Mouse (Mus musculus) intestine, embryonic 14.5 days (tissue): ENCODE results near the gene Clcn1. TPM values are rescaled to one million over a fixed set of nuclear protein-coding genes. Genes with fewer than 3 reads are reported as not detected.

Experiments
- ATAC-seq: fragments of 200-750 bp; cut with Nextera tagmentation; replicated peaks from 2 replicates; pipeline ENCODE4 v1.8.0; 2017; ENCODE audit warnings: low read depth, moderate number of reproducible peaks, moderate TSS enrichment, moderate library complexity; ENCODE audit not compliant: low FRiP score, low TSS enrichment
- DNase-seq: peaks from one replicate; pipeline ENCODE4 v3.0.0-alpha.2; 2018; ENCODE audit warnings: low spot score
- H3K27ac ChIP-seq: fragments of 300-500 bp; sonication (generic); 2 replicates; pipeline ENCODE4 v1.5.1; 2014; ENCODE audit warnings: low read depth, mild to moderate bottlenecking, control low read depth
- H3K27me3 ChIP-seq: fragments of 300-500 bp; sonication (generic); replicated peaks from 2 replicates; pipeline ENCODE4 v1.6.1; 2014; ENCODE audit warnings: low read length, control low read depth; ENCODE audit not compliant: control insufficient read depth, insufficient read depth
- H3K36me3 ChIP-seq: fragments of 300-500 bp; sonication (generic); 2 replicates; pipeline ENCODE4 v1.6.1; 2014; ENCODE audit warnings: low read length, control low read depth; ENCODE audit not compliant: control insufficient read depth, insufficient read depth
- H3K4me1 ChIP-seq: fragments of 300-500 bp; sonication (generic); replicated peaks from 2 replicates; pipeline ENCODE4 v1.6.1; 2014; ENCODE audit warnings: low read length, control low read depth, mixed read lengths; ENCODE audit not compliant: control insufficient read depth, insufficient read depth
- H3K4me2 ChIP-seq: fragments of 300-500 bp; sonication (generic); 2 replicates; pipeline ENCODE4 v1.6.1; 2014; ENCODE audit warnings: low read length
- H3K4me3 ChIP-seq: fragments of 300-500 bp; sonication (generic); 2 replicates; pipeline ENCODE4 v1.5.1; 2014; ENCODE audit warnings: low read depth, low read length, control low read depth, mixed read lengths
- H3K9ac ChIP-seq: fragments of 300-500 bp; sonication (generic); 2 replicates; pipeline ENCODE4 v1.6.1; 2014; ENCODE audit warnings: mild to moderate bottlenecking, low read length
- H3K9me3 ChIP-seq: fragments of 300-500 bp; sonication (generic); 2 replicates; pipeline ENCODE4 v1.6.1; 2016; ENCODE audit warnings: low read length, control low read depth; ENCODE audit not compliant: control insufficient read depth
- WGBS: fragments of 180-500 bp; shearing (Covaris S2); extraction: QIAGEN DNeasy Blood & Tissue Kit; methylation state at CpG from one replicate; pipeline ENCODE4 v1.1.7; 2014; 5-methylcytosine and 5-hydroxymethylcytosine counted together
- polyA plus RNA-seq: library from polyadenylated mRNA; unstranded; fragments of >200 nt; fragmentation: Nextera tagmentation; extraction: Ambion mirVana; gene quantifications from 2 replicates; pipeline ENCODE4 v1.2.1, GENCODE M21; 2014

Clcn1 gene
- polyA plus RNA-seq, 1 experiment from 2014 or later, result 0.12 TPM

DNA sequence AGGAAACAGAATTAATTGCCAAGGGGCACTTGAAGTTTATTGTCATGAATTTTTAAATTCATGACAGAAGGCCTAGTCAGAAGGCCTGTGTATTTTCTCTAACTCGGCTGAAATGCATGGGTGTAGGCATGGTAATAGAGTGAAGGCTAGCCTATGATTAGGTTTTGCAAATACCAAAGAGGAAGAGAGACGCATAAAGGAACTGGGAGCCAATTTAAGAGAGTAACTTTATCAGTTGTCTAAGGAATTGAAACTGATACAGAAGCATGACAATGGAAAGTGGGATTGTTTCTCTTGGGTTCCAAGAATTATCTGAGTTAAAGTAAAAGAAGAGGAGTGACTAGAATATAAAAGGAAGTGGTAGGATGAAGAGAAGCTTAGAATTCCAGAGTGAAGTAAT, 52.7 kb downstream of the Clcn1 start:
- Histone ChIP-seq H3K27ac (no peak overlapping the region), H3K4me3 (no peak overlapping the region), H3K9ac (no peak overlapping the region), H3K36me3 (no peaks in the 10 kb centered on the region), H3K9me3 (no peaks in the 10 kb centered on the region), H3K4me1 (no peaks in the 10 kb centered on the region), H3K4me2 (no peak overlapping the region), H3K27me3 (no peaks in the 10 kb centered on the region)
- WGBS, result 87% methylated on average over 2 of the region's 2 CpGs
- no peak for ATAC-seq
- no peak for DNase-seq

DNA sequence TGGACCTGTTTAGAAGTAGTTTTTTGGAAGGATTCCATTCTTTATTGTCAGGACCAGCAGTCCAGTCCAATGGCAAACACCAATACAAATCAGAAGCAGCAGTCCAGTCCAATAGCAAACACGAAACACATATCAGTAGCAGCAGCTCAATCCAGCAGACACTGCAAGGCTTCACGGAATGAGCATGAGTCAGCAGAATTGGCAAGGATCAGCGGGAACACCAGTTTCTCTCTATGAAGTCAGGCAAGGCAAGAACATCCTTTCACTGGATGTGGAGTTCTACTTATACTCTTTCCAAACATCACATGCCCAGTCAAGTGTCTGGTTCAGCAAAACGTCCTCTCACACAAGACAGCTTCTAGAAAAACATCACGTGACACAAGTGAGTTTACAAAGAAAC, 53.5 kb downstream of the Clcn1 start:
- Histone ChIP-seq H3K4me1 (no peaks in the 10 kb centered on the region), H3K27me3 (no peaks in the 10 kb centered on the region), H3K4me2 (no peak overlapping the region), H3K9ac (no peak overlapping the region), H3K9me3 (no peaks in the 10 kb centered on the region), H3K27ac (no peak overlapping the region), H3K4me3 (no peak overlapping the region), H3K36me3 (no peaks in the 10 kb centered on the region)
- no peak for ATAC-seq
- DNase-seq, result no peak
- 78% methylated on average over 5 of the region's 5 CpGs for WGBS

DNA sequence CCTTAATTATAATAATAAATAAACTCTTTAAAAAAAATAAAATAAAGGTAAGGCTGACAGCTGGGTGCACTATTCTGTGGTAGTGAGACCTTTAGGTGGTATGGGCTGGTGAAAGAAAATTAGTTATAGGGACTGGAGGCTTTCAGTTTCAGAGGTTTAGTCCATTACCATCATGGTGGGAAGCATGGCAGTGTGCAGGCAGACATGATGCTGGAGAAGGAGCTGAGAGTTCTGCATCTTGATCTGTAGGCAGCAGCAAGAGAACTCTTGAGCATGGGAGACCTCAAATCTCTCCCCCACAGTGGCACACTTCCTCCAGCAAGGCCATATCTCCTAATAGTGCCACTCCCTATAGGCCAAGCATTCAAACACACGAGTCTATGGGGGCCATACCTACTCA, 55.7 kb downstream of the Clcn1 start:
- no peak overlapping the region for H3K9ac ChIP-seq
- no peak overlapping the region for H3K4me2 ChIP-seq
- no peak overlapping the region for H3K27ac ChIP-seq
- WGBS, result 70% methylated on average over 1 of the region's 1 CpGs
- no peaks in the 10 kb centered on the region for H3K4me1 ChIP-seq
- H3K4me3 ChIP-seq, result no peak overlapping the region
- no peaks in the 10 kb centered on the region for H3K9me3 ChIP-seq
- DNase-seq (no peak), ATAC-seq (no peak)
- no peaks in the 10 kb centered on the region for H3K27me3 ChIP-seq
- H3K36me3 ChIP-seq, result no peaks in the 10 kb centered on the region

DNA sequence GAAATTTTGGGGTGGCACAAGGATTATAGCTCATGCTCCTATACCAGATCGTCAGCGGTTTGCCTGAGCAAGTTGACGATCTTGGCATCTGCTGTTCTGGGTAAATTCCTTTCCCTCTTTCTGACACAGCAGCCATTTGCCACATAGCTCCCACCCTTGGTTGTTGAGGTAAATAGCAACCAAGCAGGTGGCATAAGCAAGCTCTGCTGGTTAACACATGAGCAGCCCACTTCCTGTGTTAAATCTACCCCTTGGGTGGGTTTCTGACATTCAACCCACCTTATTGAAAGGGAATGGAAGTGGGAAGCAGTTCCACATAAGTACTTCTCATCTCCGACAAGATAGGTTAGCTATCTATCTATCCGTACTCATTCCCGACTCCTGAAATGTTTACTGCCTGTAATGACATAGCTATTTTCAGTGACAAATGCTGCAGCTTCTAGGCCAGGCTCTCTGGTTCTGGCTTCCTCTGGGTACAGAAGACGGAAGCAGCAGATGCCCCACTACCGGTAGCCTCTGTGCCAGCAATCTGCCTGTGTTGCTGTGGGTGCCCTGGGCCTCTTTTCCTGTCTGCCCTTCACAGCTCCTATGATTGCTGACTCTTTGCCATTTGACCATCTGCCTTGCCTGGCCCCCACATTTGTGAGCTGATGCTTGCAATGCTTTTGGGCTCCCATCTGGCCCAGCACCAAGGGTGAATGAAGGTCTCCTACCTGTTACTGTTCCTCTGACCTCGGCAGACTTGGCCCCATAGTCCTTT, 57.1 kb downstream of the Clcn1 start:
- H3K4me1 ChIP-seq, result 0 out of 2 replicates have a peak, but pooled peaks cover 1% of the 10 kb centered on the region
- WGBS, result 67% methylated on average over 9 of the region's 9 CpGs
- DNase-seq, result no peak
- H3K9ac ChIP-seq, result no peak overlapping the region
- ATAC-seq, result no peak
- no peaks in the 10 kb centered on the region for H3K27me3 ChIP-seq
- no peak overlapping the region for H3K27ac ChIP-seq
- H3K36me3 ChIP-seq, result no peaks in the 10 kb centered on the region
- no peak overlapping the region for H3K4me3 ChIP-seq
- H3K9me3 ChIP-seq, result no peaks in the 10 kb centered on the region
- no peak overlapping the region for H3K4me2 ChIP-seq

DNA sequence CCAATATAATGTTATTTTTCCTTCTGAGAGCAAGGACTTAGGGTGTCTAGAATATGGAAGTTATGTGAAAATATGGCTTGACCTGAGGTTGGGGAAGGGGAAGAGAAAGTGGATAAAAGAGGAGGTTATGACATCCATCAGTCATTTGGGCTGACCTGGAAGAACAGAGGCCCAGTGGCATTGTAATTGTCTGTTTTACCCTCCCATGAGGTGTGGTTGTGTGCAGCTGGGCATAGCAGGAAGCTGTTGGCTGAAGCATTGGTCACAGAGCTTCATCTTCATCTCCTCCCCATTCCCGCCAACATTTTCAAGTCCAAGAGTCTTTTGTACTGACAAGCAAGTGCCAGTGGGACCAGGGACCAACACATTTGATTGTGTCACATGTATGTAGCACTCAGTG, 57.8 kb downstream of the Clcn1 start:
- no peak for ATAC-seq
- Histone ChIP-seq H3K36me3 (no peaks in the 10 kb centered on the region), H3K27me3 (no peaks in the 10 kb centered on the region), H3K4me2 (no peak overlapping the region), H3K4me3 (no peak overlapping the region), H3K27ac (no peak overlapping the region), H3K4me1 (0 out of 2 replicates have a peak, but pooled peaks cover 5% of the 10 kb centered on the region), H3K9ac (no peak overlapping the region), H3K9me3 (no peaks in the 10 kb centered on the region)
- no peak for DNase-seq
- WGBS, result 95% methylated on average over 1 of the region's 1 CpGs

DNA sequence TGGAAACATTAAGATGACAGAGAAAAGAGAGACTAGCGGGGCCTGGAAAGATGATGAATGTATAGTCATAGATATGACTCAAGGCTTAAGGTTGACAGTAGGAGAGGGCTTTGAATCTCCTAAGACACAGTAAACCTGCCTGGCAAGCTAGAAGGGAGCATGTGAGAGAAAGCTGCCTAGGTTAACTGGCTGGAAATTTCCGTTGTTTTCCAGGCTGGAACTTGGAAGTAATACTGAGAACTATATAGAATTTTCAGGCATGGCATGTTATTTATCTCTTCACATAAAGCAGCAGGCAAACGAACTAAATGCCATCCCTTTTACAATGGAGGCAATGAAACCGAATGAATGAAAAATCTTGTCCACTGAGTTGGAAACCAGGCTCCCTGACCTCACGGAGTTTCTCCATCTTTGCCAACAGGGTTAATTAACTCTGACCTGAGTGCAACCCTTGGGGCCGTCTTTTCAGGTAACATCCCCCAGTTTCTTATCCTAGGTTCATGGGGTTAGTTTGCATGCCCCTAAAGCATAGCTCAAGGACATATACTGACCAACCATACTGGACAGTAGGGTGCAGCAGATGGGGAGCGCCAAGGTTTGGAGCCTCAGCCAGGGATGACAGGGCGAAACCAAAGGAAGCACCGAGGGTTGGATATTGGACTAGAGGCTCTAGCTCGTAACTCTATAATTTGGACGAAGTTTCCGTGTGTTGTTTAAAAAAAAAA, 62.0 kb downstream of the Clcn1 start:
- Histone ChIP-seq H3K27ac (no peak overlapping the region), H3K27me3 (no peaks in the 10 kb centered on the region), H3K4me1 (peaks cover 31% of the 10 kb centered on the region), H3K4me2 (peak overlapping the region; percentile 90), H3K9me3 (no peaks in the 10 kb centered on the region), H3K9ac (no peak overlapping the region), H3K36me3 (peaks cover 20% of the 10 kb centered on the region), H3K4me3 (peak overlapping the region; percentile 77; the same call in 1 of the 2 replicates)
- DNase-seq (no peak), ATAC-seq (no peak)
- WGBS, result 42% methylated on average over 12 of the region's 12 CpGs

DNA sequence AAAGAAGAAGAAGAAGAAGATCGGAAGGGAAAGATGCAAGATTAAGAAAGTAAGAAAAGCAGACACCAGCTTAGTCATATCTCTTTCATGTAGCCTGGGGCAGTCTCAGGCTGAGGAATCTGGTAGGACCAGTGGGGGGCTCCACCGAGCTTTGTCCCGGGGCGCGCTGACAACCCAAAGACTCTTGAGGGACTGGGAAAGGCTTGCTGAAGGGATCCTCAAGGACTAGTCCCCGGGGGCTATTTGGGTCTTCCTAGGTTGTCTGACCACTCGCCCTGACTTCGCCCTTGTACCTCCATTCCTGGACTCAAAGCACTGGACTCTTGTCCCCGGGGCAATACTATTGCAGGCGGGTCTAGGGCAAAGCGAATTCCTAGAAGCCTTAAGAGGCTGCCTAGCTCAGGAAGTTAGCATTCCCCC, 62.5 kb downstream of the Clcn1 start:
- WGBS, result 2% methylated on average over 11 of the region's 11 CpGs

DNA sequence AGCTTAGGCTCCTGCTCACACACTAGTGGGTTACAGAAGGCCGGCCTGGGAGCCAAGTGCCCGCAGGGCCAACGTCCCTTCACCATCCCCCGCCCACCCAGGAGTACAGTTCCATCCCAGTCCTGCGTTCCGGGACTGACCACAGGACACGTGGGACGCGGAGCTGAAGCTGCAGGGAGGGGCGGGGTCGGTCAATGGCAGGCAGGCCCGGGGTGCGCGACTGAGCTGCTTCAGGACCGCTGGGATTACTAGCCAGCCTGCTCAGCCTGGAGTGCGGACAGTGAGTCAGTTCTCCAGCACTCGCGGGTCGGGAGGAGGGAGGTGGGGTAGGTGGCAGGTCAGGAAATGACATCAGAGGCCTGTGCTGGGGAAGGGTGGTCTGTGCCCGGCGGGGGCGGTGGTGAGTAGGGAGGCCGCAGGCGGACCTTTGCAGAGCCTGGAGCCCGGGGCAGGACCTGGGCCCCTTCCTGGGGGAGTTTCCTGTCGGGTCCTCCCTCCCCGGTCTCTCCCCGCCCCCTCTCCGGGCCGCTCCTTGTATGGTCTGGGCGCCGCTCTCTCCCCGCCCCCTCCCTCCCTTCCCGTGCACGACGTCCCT, 63.0 kb downstream of the Clcn1 start, which contains the start of gene Zyx:
Gene Zyx, plus strand, starts transcription at position 205 of the 595 bp plus-strand sequence.
- peak within 1 kb of the TSS; percentile 90 for H3K9ac ChIP-seq
- peak within 1 kb of the TSS; percentile 90 for H3K4me2 ChIP-seq
- H3K4me3 ChIP-seq, result peak within 1 kb of the TSS; percentile 77
- H3K4me1 ChIP-seq, result peaks cover 41% of the 10 kb centered on the region
- WGBS, result under 1% methylated on average over 20 of the region's 36 CpGs
- DNase-seq, result peak; percentile 93
- peak; percentile 94 for ATAC-seq
- H3K36me3 ChIP-seq, result peaks cover 22% of the 10 kb centered on the region
- H3K27me3 ChIP-seq, result no peaks in the 10 kb centered on the region
- H3K27ac ChIP-seq, result peak within 1 kb of the TSS; percentile 98
- no peaks in the 10 kb centered on the region for H3K9me3 ChIP-seq

More for the DNA sequence above, 62.5 kb downstream of the Clcn1 start:
- ATAC-seq (peak; percentile 26), DNase-seq (peak; percentile 83)
- H3K27me3 ChIP-seq, result no peaks in the 10 kb centered on the region
- H3K9ac ChIP-seq, result peak overlapping the region; percentile 90
- peak overlapping the region; percentile 90 for H3K4me2 ChIP-seq
- peaks cover 36% of the 10 kb centered on the region for H3K4me1 ChIP-seq
- H3K9me3 ChIP-seq, result no peaks in the 10 kb centered on the region
- peaks cover 22% of the 10 kb centered on the region for H3K36me3 ChIP-seq
- peak overlapping the region; percentile 98 for H3K27ac ChIP-seq
- H3K4me3 ChIP-seq, result peak overlapping the region; percentile 77
